Mouse (Mus musculus) limb, embryonic 14.5 days (tissue): ENCODE data around the gene Gsg1l. TPM values are rescaled to one million over a fixed set of nuclear protein-coding genes. Genes with fewer than 3 reads are reported as not detected.

Experiments
- ATAC-seq: fragments of 200-750 bp; cut with Nextera tagmentation; 2 replicates; pipeline ENCODE4 v1.8.0; 2017; ENCODE audit warnings: low read depth, moderate number of reproducible peaks, moderate TSS enrichment; ENCODE audit not compliant: low FRiP score
- DNase-seq: peaks from one replicate; pipeline ENCODE4 v3.0.0-alpha.2; 2015; ENCODE audit warnings: low spot score
- H3K27ac ChIP-seq: fragments of 300-500 bp; sonication (generic); replicated peaks from 2 replicates; pipeline ENCODE4 v1.5.1; 2014; ENCODE audit warnings: low read depth, mild to moderate bottlenecking, low read length, moderate library complexity, mixed read lengths
- H3K27me3 ChIP-seq: fragments of 300-500 bp; sonication (generic); 2 replicates; pipeline ENCODE4 v1.6.1; 2014; ENCODE audit warnings: low read length, mixed read lengths; ENCODE audit not compliant: control insufficient read depth, insufficient read depth
- H3K36me3 ChIP-seq: fragments of 300-500 bp; sonication (generic); 2 replicates; pipeline ENCODE4 v1.6.1; 2014; ENCODE audit warnings: mild to moderate bottlenecking, low read length, moderate library complexity, mixed read lengths; ENCODE audit not compliant: control insufficient read depth, insufficient read depth
- H3K4me1 ChIP-seq: fragments of 300-500 bp; sonication (generic); 2 replicates; pipeline ENCODE4 v1.6.1; 2014; ENCODE audit warnings: antibody characterized with exemption, low read length, mixed read lengths; ENCODE audit not compliant: control insufficient read depth, insufficient read depth
- H3K4me2 ChIP-seq: fragments of 300-500 bp; sonication (generic); replicated peaks from 2 replicates; pipeline ENCODE4 v1.6.1; 2014; ENCODE audit warnings: low read depth, mild to moderate bottlenecking, low read length, moderate library complexity; ENCODE audit not compliant: severe bottlenecking
- H3K4me3 ChIP-seq: fragments of 300-500 bp; sonication (generic); replicated peaks from 2 replicates; pipeline ENCODE4 v1.5.1; 2014; ENCODE audit warnings: low read length
- H3K9ac ChIP-seq: fragments of 300-500 bp; sonication (generic); 2 replicates; pipeline ENCODE4 v1.6.1; 2014; ENCODE audit warnings: mild to moderate bottlenecking, low read depth, low read length, moderate library complexity; ENCODE audit not compliant: severe bottlenecking
- H3K9me3 ChIP-seq: fragments of 300-500 bp; sonication (generic); 2 replicates; pipeline ENCODE4 v1.6.1; 2016; ENCODE audit warnings: low read length; ENCODE audit not compliant: control insufficient read depth
- POLR2A ChIP-seq: fragments of 200-500 bp; IDR thresholded peaks from 2 replicates; pipeline ENCODE4 v1.8.0; 2012; ENCODE audit warnings: inconsistent platforms, mild to moderate bottlenecking, moderate library complexity, borderline replicate concordance; ENCODE audit not compliant: insufficient read depth, insufficient read length; ENCODE audit errors: extremely low read depth
- WGBS: fragments of 180-500 bp; shearing (Covaris S2); extraction: QIAGEN DNeasy Blood & Tissue Kit; methylation state at CpG from one replicate; pipeline ENCODE4 v1.1.7; 2014; 5-methylcytosine and 5-hydroxymethylcytosine counted together
- polyA plus RNA-seq, 2 experiments: library from polyadenylated mRNA; depleted of rRNA in 1 of 2; stranded (reverse) in 1 of 2; unstranded in 1 of 2; fragments of >200 nt; fragmentation: Nextera tagmentation in 1 of 2; extraction: Ambion mirVana in 1 of 2; gene quantifications; 2 replicates each; pipeline versions ENCODE4 v1.2.1 to v1.2.3; 2012 to 2014

Gene Gsg1l
- polyA plus RNA-seq, 2 experiments = 2.4 to 4.3 TPM

DNA sequence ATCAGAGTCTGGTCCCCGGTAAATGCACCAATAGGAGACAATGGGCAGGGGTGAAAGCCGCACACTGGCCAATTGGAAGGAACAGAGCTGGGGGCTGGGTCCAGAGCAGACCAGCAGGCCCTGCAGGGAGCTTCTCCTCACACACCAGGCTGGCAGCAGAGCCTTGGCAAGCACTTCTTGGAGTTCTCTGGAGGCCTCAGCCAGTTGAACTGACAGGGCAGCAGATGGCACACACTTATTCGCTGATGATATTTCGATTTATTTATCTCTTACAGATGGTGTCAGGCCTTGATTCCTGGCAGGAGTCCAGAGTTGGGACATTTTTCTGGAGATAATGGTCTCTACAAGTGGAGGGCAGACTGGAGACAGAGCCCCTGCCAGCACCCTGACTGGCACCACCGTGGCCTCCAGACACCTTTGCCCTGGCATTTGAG is 49.4 kb downstream of the Gsg1l start:
- H3K36me3 ChIP-seq = no peaks in the 10 kb centered on the region
- DNase-seq = no peak
- no peak for ATAC-seq
- H3K9me3 ChIP-seq = no peaks in the 10 kb centered on the region
- no peak overlapping the region for H3K4me2 ChIP-seq
- no peak overlapping the region for H3K4me3 ChIP-seq
- no peaks in the 10 kb centered on the region for H3K27me3 ChIP-seq
- peaks cover 8% of the 10 kb centered on the region; the same call in 1 of the 2 replicates for H3K4me1 ChIP-seq
- H3K27ac ChIP-seq = no peak overlapping the region
- no peak overlapping the region for H3K9ac ChIP-seq
- 90% methylated on average over 5 of the region's 5 CpGs for WGBS
- TF ChIP-seq POLR2A = no peak

DNA sequence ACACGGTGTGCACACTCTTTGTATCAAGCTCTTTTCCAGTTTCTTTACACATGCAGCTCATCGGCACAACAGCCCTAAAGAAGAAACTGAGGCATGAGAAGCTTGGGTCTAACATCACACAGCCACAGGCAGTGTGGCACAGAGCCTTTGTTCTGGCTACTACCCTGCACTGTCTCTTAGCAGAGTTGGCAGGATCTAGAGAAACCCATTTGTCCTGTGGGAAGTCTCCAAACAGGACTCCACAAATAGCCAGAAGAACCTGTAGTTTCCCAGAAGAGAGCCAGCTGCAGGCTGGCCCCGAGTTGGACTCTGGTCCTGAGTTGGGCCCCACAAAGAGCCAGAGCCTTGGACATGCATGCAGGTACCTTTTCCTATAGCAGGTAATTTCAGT is 49.9 kb downstream of the Gsg1l start:
- H3K36me3 ChIP-seq = no peaks in the 10 kb centered on the region
- H3K4me3 ChIP-seq = no peak overlapping the region
- no peak overlapping the region for H3K4me2 ChIP-seq
- TF ChIP-seq POLR2A = no peak
- H3K27me3 ChIP-seq = no peaks in the 10 kb centered on the region
- no peak overlapping the region for H3K27ac ChIP-seq
- no peak overlapping the region for H3K9ac ChIP-seq
- WGBS = 86% methylated on average over 3 of the region's 3 CpGs
- peaks cover 6% of the 10 kb centered on the region; the same call in 1 of the 2 replicates for H3K4me1 ChIP-seq
- no peaks in the 10 kb centered on the region for H3K9me3 ChIP-seq
- no peak for ATAC-seq
- DNase-seq = no peak

- 60% methylated on average over 10 of the region's 10 CpGs for WGBS
- Histone ChIP-seq H3K4me2 (no peak overlapping the region), H3K9me3 (no peaks in the 10 kb centered on the region), H3K4me1 (peaks cover 6% of the 10 kb centered on the region; the same call in 1 of the 2 replicates), H3K27me3 (no peaks in the 10 kb centered on the region), H3K4me3 (no peak overlapping the region), H3K27ac (no peak overlapping the region), H3K36me3 (no peaks in the 10 kb centered on the region), H3K9ac (no peak overlapping the region)
- DNase-seq (no peak), ATAC-seq (no peak)
- TF ChIP-seq POLR2A = no peak
These were observed 50.4 kb downstream of the Gsg1l start for GRCm38 (mm10) chr7:126031598-126032364.

- H3K27me3 ChIP-seq = no peaks in the 10 kb centered on the region
- whole genome bisulfite sequencing = 18% methylated on average over 1 of the region's 1 CpGs
- no peak for ATAC-seq
- H3K27ac ChIP-seq = no peak overlapping the region
- TF ChIP-seq POLR2A = no peak
- no peak overlapping the region for H3K4me2 ChIP-seq
- no peak overlapping the region for H3K4me3 ChIP-seq
- H3K9ac ChIP-seq = no peak overlapping the region
- H3K4me1 ChIP-seq = no peaks in the 10 kb centered on the region
- no peaks in the 10 kb centered on the region for H3K36me3 ChIP-seq
- H3K9me3 ChIP-seq = no peaks in the 10 kb centered on the region
- DNase-seq = no peak
These were observed 54.8 kb downstream of the Gsg1l start for GRCm38 (mm10) chr7:126027410-126027809.

DNA sequence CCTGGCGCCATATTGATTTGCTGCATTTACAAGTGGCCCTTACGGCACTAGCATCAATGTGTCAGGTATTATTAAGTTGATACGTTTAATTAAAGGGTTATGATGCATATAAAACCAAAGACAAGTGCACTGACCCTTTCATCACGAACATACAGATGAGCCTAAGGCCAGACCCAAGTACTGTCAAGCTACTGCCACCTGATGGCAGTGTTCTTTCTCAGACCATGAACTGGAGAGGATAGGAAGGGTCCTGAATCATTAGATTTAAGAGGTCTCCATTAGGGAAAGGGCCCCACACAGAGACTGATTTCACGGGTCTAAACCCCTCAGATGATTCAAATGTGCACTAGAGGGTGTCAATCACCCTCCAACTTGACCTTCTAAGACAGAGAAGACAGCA is 55.6 kb downstream of the Gsg1l start:
- no peak overlapping the region for H3K9ac ChIP-seq
- no peaks in the 10 kb centered on the region for H3K36me3 ChIP-seq
- H3K27ac ChIP-seq = no peak overlapping the region
- ATAC-seq (no peak), DNase-seq (no peak)
- WGBS = 51% methylated on average over 5 of the region's 5 CpGs
- no peak for TF ChIP-seq POLR2A
- no peak overlapping the region for H3K4me2 ChIP-seq
- no peaks in the 10 kb centered on the region for H3K9me3 ChIP-seq
- H3K4me3 ChIP-seq = no peak overlapping the region
- no peaks in the 10 kb centered on the region for H3K4me1 ChIP-seq
- H3K27me3 ChIP-seq = no peaks in the 10 kb centered on the region
